Mouse (Mus musculus) CD4-positive helper T cell, adult 2 months (primary cell): ENCODE results near the gene Ddc.

Source experiments
- DNase-seq: peaks from one replicate; pipeline ENCODE4 v3.0.0-alpha.2; 2012; ENCODE audit warnings: low read depth, missing footprints, low spot score

The Ddc gene

DNA sequence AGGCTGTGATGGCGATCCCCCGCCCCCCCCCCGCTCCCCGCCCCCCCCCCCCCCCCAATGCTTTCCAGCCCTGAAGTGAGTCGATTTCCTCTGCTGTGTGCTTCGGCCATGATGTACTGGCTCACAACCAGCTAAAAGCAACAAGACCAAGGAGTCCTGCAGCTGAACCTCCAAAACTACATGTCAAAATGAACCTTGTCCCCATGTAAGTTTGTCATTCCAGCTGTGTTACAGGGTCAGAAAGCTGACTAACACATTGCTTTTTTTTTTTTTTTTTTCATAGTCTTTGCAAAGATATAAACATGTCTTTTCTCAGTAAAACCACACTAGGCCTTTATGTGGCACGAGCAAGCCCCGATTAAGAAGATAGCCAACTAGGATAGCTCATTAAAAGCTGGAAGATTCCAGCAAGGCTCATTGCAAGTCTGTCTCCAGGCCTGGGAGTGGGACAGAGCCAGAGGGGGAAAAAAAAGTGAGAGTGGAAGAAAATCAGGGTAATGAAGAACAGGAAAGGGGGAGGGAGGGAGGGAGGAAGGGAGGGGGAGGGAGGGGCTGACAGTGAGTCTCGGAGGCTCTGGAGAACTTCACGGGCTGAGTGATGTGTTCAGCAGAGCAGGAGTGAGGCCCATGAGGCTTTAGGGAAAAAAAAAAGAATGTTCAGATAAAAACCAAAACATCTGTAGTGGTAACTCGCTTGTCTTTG lies 19.5 kb downstream of the Ddc start:
- peak; percentile 48 for DNase-seq

DNA sequence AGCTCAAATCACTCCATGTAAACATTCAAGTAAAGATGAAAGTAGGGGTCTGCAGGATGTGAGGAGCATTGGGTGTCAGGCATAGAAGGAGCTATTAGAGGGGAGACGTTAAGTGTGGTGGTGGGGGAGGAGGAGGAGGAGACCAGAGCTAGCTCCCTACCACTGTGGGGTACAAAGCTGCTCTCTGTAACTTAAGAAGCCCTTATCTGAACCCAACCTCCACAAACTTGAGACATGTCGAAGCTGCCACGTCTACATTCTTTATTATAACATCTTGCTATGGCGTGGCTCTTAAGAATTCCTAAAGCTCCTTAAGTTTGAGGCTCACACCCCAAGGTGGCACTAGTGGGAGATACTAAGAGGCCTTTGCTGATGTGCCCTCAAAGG lies 20.1 kb downstream of the Ddc start:
- DNase-seq, result no peak

DNA sequence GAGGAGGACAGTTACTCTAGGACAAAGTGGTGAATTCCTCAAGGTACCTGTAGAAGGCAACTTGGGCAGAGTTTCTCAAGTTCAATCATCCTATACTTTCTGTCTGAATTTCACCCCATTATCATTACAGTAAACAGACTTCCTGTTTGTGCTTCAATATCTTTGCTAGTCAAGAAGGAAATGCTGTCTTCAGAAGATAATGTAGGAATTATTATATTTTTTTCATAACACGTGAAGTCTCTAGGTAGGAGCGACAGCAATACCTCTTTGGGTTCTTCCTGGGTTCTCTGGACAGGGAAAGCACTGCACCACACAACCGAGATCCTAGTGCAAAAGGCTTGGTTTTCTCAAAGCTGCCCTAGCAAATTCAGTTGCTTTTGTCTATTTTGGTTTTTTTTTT lies 21.6 kb downstream of the Ddc start:
- no peak for DNase-seq

DNA sequence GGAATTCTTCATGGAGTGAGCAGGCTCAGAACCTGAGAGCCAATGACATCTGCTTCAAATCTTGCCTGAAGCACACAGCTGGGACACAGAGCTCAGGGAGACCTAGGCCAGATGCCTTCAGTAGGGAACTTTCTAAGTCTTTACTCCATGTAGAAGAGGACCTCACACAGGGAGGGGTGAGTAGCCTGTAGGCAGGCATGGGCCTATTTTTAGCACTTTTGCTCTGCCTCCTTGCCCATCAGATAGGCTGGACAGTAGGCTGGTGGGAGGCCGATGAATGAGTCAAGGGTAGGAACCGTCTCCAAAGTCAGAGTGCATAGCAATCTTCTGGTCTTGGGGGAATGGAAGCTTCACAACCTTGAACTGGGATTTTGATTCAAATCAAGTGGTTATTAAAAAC lies 22.7 kb downstream of the Ddc start:
- DNase-seq, result no peak

DNA sequence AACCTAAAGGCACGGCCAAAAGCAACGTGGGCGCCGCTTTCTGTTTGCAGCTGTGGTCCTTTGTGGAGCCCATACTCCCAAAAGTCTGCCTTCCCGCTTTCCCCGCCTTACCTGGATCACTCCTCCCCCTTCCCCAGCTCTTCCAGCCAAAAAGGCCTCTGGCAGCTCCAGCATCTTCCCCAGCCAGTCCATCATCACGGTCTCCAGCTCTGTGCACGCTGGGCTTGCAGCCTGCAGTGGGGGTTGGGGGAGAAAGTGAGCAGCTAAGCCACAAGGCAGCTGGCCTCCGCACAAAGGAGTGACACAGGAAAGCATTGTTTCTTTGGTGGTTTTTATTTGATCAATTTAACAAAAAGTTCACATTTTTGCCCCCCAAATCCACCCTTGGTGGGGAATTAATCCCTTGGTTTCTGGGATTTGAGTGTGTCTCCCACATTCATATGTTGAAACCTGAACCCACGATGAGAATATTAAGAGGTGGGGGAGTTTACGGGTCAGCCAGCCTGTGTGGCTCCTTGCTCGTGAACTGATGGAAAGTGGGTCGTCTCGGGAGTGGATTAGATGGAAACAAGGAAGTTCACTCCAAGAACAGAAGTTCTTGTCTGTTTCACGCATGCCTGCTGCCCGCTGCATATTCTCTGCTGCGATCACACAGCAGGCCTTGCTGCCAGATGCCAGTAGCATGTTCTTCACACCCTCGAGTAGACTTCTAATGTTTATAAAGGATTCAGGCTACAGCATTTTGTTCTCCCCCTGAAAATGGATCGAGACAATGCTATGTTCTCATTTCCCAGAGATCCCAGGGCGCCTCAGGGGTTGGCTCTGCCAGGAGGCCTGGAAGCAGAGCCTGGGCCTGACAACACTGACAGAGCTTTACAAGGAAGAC lies 24.7 kb downstream of the Ddc start:
- DNase-seq, result no peak

DNA sequence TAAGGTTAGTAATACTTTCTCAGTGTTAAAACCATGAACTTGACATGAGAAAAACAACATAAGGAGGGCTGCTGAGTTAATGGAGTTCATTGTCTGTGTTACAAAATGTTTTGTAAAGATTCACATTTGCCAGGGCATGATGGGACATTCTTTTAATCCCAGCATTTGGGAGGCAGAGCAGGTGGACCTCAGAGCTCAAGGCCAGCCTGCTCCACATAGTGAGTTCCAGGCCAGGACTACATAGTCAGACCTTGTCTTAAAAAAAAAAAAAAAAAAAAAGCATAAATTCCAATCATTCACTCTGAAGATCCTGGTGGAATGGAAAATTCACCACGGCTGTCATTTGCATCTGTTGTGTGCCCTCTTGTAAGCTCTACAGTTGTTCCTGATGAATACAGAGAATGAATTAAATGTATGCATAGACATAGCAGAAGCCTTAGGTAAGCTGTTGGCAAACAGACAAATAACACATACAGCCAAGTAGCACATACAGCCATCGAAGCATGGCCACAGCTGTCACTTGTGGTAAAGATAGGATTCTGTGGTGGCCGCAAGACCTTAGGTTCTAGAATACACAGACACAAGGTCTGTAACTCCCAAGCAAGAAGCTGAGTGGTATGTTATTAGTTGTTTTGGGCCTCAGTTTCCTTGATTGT lies 25.7 kb downstream of the Ddc start:
- no peak for DNase-seq

DNA sequence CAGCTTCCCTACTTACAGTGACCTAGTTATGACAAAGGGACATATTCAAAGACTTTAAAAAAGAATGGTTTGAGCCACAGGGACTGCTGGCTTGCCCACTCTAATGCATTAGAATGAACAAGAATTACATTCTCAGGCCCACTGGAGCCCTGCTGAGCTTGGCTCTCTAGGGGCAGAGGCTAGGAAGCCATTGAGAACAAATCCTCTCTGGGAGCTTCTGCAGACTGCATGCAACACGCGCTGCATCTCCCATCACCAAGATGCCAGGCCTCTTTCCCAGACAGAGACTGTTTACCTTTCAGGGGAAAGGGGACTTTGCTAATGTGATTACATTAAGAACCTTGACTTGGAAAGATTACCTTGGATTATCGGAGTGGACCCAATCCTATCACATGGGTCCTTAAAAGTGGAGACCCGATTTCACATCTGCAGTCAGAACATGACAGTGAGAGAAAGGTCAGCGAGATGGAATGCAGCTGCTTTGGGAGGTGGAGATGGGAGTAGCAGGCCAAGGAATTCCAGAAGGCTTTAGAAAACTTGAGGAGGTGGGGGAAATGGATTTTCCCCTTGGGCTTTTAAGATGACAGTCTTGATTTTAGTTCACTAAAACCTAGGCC lies 26.6 kb downstream of the Ddc start:
- DNase-seq, result no peak

DNA sequence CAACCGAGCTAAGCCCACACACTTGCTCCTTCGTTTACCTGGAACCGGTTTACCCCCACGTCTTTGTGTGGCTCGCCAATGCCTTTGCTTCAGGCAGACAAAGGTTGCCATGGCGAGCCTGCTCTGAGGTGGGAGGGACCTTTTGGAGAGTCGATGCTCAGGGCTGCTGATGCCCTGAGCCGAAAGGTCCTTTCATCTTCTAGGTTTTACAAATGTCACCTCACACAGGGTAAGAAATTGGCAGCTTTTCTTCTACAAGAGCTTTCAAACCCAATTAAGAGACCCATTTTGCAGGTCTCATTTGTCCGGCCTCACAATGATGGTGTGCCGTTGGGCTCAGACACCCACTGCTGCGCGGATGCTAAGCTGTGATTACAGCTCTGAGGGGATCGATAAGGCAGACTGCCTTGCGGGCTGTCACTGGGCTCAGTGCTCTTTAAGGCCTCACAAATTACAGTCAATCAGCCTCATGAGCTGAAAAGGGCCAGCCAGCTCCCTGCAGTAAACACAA lies 29.9 kb downstream of the Ddc start:
- DNase-seq, result peak; percentile 26

DNA sequence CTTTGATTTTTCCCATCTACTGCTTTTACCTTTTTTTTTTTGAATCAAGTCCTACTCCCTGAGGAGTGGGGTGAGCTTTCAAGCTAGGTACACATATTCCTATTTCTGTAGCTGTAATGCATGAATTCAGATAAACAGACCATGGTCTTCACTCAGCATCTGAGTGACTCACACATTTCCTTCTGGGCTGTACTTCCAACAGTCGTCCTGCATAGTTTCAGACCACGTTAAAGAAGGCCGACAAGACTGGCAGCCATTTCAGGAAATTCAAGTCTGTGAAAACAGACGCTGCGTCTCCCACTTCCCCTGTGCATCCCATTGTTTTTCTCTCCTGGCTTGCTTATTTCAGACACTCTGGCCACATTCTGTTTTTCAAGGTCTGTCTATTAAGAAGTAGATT lies 31.2 kb downstream of the Ddc start:
- DNase-seq, result no peak

DNA sequence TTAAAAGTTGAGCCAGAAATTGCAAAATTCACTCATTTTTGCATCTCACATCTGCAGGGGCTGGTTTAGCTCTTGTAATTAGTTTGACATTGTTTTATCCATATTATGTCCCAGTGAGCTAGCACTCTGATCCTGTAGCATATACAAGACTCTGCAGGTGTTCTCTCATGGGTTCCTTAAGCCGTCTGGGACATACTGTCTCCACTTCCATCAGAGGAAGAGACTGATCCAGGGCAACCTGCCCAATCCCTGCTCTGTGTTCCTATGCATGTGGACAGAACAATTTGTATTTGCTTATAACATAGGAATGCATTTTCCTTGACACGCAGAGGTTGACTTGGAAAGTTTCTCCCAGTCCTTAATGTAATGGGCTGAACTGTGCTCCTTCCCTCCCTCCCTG lies 32.8 kb downstream of the Ddc start:
- no peak for DNase-seq

DNA sequence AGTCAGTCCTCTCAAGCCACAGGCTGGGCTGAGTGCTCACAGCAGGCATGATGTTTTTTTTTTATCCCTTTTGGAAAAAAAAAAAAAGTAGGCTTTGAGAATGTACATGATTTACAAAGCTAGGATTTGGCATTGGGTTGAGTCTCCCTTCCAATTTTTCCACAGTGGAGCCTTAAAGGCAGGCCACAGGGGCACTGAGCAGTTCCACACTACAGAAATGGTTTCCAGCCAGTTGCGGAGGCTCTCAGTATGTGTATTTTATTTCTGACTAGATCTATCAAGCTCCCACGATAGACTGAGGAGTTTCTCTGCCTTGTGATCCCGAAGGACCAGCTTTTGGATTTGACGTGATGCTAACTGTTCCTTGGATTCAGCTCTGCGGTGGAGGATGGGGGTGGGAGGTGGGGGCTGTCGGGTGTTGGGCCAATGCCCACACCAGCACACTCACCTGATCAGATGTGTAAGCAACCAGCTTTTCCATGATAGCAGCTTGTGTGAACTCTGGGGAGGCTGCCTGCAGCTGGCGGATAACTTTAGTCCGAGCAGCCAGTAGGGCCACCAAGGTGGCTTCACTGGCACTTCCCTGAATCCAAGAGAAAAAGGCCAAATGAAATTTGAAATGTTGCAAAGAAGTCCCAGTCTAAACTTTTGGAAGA lies 33.4 kb downstream of the Ddc start:
- DNase-seq, result no peak

DNA sequence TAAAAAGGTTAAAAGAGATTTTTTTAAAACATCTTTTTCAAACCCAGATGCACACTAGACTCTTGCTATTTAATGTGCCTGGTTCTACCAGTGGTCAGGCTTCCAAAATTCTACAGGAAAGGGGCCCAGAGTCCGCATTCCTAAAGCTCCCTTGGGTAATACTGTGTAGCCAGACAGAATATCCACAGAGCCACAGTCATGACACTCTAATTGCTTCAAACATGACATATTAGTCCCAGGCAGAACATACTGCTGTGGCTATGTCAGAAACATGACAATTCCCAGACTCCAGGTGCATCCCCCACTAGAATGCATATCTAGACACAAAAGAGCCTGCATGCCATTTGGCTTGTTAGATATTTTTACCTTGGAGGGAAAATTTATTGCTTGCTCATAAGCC lies 35.4 kb downstream of the Ddc start:
- no peak for DNase-seq

DNA sequence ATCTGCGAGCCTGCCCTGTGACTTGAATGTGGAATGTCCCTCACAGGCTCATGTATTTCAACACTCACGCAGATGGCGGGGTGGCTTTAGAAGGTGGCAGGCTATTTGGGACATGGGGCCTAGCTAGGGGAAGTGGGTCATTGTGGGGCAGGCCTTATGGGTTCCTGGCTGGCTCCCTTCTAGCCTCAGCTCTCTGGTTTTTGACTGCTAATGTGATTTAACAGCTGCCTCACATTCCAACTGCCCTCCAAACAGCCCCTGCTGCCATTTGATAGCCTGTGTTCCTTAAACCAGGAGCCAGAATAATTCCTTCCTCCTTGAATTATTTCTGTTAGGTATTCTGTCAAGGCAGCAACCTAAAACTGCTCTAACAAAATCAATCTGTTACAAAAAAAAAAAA lies 41.0 kb downstream of the Ddc start:
- no peak for DNase-seq

DNA sequence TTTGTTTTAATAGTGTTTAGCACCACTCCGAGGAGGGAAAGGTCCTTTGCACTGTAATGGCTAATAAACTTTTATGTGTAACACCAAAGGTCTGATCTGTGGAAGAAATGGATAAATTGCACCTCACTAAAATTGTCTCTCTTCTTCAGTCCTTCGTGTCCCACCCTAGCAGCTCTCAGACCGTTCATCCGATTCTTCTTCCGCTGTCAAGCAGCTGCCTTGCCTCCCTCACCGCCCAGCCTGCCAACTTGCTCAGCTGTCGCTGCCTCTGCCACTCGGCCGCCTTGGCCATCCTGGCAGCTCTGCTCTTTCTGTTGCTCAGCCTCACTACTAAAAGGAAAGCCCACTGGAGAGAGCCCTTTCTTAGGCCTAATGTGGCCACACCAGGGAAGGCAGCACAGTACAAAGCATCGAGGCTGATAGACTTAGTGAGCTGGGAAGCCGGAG lies 42.2 kb downstream of the Ddc start:
- DNase-seq, result no peak

DNA sequence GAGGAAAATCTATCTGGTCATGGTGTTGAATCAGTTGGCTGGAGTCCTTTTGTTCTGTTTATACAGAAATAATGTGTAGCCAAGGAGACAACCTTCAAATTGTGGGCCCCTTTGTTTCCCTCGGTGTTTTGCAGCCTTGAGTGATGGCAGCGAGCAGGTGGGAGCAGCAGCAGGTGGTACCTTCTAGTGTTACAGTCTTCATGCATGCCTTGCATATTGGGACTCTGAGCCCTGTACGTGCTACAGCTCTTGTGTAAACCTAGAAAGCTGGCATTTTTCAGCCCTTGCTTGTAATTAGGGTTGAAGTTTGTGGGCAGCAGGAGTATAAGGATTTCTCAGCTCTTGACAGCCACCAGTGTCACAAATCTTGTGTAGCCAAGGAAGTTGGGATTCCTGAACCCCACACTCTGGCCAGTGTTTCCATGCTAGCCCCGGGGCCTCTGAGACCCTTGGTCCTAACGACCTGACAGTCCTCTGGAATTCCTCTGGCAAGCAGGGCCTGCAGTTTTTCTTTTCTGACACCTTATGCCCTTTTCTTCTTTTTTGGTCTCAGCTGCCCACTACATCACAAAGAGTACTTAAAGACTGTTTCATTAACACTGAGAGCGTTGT lies 42.8 kb downstream of the Ddc start:
- no peak for DNase-seq

DNA sequence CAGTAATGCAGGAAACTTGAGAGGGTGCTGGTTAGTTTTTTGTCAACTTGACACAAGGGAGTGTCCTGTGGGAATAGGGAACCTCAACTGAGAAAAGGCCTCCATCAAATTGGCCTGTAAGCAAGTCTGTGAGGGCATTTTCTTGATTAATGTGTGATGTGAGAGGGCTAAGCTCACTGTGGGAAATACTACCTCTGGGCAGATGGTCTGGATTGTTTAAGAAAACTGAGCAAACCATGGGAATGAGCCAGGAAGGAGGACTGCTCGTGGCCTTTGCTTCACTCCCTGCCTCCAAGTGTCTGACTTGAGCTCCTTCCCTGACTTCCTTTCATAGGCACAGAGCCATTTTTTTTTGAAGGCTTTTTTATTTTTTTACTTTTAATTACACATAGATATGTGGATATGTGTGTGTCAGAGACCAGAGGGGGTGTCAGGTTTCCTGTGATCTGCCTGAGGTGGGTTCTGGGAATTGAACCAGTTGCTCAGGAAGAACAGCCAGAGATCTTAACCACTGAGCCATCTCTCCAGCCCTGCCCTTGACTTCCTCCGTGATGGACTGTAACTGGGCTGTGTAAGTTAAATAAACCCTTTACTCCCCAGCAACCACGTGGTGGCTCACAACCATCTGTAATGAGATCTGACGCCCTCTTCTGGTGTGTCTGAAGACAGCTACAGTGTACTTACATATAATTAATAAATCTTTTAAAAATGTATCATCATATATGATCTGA lies 44.0 kb downstream of the Ddc start:
- DNase-seq, result no peak

DNA sequence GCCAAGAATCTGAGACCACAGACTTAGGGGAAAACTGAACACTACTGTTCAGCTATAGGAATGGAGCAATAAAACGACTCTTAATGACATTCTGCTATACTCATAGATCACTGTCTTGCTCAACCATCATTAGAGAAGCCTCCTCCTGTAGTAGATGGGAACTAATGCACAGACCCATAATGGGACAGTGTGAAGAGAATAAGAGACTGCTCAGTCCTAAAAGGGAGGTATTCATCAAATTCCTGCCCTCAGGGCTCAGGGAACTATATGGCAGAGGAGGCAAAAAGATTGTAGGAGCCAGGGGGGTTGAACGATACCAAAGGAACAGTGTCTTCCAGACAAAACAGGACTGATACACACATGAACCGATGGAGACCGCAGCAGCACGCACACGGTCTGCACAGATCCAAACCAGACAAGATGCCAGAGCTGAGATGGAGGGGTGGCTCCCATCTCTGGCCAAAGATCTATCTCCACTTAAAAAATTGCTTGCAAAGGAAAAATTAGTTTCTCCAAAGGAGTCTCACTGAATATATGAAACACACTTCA lies 45.9 kb downstream of the Ddc start:
- DNase-seq, result no peak

DNA sequence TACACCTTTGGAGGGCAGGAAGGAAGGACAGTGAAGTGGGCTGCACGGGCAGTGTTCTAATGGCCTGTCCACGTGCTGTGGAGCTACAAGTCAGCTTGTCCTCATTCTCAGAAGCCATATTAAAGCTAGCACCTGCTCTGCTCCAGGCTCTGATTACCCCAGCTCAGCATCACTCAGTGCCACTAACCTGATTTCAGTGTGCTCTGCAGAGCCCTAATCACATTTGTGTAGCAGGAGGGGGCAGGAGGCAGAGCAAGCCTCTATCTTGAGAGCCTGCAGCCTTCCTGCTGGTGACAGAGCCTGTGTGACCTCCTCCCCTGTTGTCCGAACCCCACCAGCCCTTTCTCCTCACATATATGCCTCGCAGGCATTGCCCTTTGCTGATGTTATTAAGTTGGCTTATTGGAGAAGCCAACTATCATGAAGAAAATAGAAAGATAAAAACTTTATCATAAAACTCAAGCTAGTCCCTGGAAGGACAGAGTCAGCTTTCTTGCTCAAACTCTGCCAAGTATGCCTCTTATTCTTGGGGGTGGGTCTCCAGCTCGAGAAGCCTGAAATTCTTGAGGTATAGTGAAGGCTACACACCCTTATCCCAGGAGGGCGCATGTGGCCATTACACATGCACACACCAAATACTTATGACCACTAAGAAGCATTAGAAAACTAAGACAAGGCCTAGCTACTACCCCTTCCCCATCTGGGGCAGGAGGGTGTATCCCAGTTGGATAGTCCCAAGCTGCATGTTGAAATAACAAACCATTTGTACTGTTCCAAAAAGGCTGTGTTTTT lies 47.3 kb downstream of the Ddc start:
- no peak for DNase-seq
